Mouse (Mus musculus) C2C12 (cell line): ENCODE results near the gene Auts2. TPM values are rescaled to one million over a fixed set of nuclear protein-coding genes. Genes with fewer than 3 reads are reported as not detected.

ENCODE experiments used
- H3K27me3 ChIP-seq: one replicate; pipeline ENCODE4 v1.6.1; 2011; ENCODE audit not compliant: control insufficient read depth, insufficient read depth, insufficient read length
- H3K36me3 ChIP-seq: one replicate; pipeline ENCODE4 v1.6.1; 2011; ENCODE audit not compliant: control insufficient read depth, insufficient read depth
- H3K4me3 ChIP-seq: one replicate; pipeline ENCODE4 v1.5.1; 2011; ENCODE audit warnings: mild to moderate bottlenecking, control low read depth; ENCODE audit not compliant: poor library complexity, insufficient read depth, severe bottlenecking
- H3K79me2 ChIP-seq: one replicate; pipeline ENCODE4 v1.6.1; 2011; ENCODE audit not compliant: control insufficient read depth, insufficient read depth
- H3K79me3 ChIP-seq: one replicate; pipeline ENCODE4 v1.6.1; 2011; ENCODE audit warnings: low read depth, control low read depth
- H3ac ChIP-seq: one replicate; pipeline ENCODE3; 2011; ENCODE audit warnings: low read depth; ENCODE audit not compliant: control insufficient read depth, insufficient read length
- CEBPB ChIP-seq: IDR thresholded peaks from one replicate; pipeline ENCODE4 v1.6.1; 2011; ENCODE audit warnings: low read depth, mild to moderate bottlenecking, control low read depth, moderate library complexity
- CTCF ChIP-seq: IDR thresholded peaks from one replicate; pipeline ENCODE4 v1.5.1; 2011; ENCODE audit not compliant: control insufficient read depth, insufficient read depth, insufficient read length
- FOSL1 ChIP-seq: IDR thresholded peaks from one replicate; pipeline ENCODE4 v1.8.0; 2011; ENCODE audit warnings: mild to moderate bottlenecking, low read length; ENCODE audit not compliant: poor library complexity, insufficient read depth, severe bottlenecking
- MAX ChIP-seq: IDR thresholded peaks from one replicate; pipeline ENCODE4 v1.6.1; 2011; ENCODE audit warnings: mild to moderate bottlenecking, control low read depth
- MYOD1 ChIP-seq: IDR thresholded peaks from one replicate; pipeline ENCODE4 v1.6.1; 2011; ENCODE audit warnings: low read depth; ENCODE audit not compliant: control insufficient read depth, insufficient read length
- MYOG ChIP-seq: IDR thresholded peaks from one replicate; pipeline ENCODE4 v1.6.1; 2011; ENCODE audit not compliant: control insufficient read depth, insufficient read length; ENCODE audit errors: extremely low read depth
- USF1 ChIP-seq: IDR thresholded peaks from one replicate; pipeline ENCODE4 v1.6.1; 2011; ENCODE audit warnings: low read depth, mild to moderate bottlenecking, control low read depth, moderate library complexity
- polyA plus RNA-seq: library from polyadenylated mRNA; unstranded; fragments of >200 nt; fragmentation: generic; extraction: Trizol; gene quantifications from one replicate; pipeline ENCODE4 v1.2.1, GENCODE M21; 2012; ENCODE audit warnings: missing spikeins

The Auts2 gene
- polyA plus RNA-seq, 1 experiment: 8.4 TPM

DNA sequence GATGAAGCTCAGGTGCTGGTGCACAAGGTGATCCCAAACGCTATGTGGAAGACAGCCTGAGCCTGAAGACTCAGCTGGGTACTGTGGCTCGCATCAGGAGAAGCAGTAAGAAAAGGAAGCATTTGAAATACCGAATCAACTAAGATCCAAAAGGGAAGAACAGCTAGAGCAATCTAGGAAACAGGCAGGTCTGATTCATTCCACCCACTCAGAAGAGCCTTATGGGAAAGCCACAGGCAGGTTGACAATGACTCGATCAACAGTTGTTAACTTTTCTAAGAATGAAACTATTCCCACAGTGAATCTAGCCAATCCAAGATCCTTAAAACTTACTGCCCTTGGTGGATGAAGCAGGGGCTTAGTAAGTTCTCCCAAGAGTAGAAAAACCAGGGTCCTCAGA, 243.4 kb downstream of the Auts2 start:
- Histone ChIP-seq H3ac (no peak overlapping the region), H3K79me2 (no peaks in the 10 kb centered on the region), H3K36me3 (no peaks in the 10 kb centered on the region), H3K79me3 (no peaks in the 10 kb centered on the region), H3K4me3 (no peak overlapping the region), H3K27me3 (no peaks in the 10 kb centered on the region)
- TF ChIP-seq MYOD1: no peak
- TF ChIP-seq MYOG: no peak
- TF ChIP-seq CTCF: no peak

DNA sequence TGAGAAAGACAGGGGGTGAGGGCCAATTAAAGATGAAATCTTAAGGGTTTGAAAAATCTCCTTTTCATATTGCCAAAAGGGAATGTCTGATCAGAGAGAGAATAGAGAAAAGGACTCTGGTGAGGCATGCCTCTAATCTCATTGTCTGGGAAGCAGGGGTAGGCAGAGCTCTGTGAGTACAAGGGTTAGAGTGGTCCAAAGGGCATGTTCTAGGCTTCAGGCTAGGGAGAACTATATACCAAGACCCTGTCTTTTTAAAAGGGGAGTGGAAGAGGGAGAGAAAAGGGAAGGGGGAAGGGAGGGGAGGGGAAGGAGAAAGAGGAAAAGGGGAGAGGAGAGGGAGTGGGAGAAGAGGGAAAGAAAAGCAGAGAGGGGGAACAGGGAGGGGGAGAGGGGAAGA, 244.1 kb downstream of the Auts2 start:
- Histone ChIP-seq H3K79me3 (no peaks in the 10 kb centered on the region), H3ac (no peak overlapping the region), H3K4me3 (no peak overlapping the region), H3K36me3 (no peaks in the 10 kb centered on the region), H3K27me3 (no peaks in the 10 kb centered on the region), H3K79me2 (no peaks in the 10 kb centered on the region)
- TF ChIP-seq CTCF (no peak), USF1 (no peak), FOSL1 (no peak), MYOD1 (no peak), MYOG (no peak), MAX (no peak), CEBPB (no peak)

DNA sequence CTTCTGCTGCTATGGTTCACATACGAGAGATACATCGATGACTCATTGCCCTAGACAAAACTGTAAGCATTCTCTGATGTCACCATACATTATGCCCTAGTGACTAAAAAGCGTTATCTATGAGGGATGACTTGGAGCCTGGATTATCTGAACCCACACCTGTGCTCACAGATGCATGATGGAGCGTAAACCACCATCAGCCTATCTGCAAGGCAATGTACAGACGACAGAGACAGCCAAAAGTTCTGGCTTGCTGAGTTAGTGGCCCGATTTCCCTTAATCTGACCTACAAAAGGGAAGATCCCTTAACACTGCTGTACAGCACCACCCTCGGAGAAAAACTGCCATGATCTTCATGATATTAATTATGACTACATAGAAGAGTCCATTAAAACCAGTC, 245.8 kb downstream of the Auts2 start:
- Histone ChIP-seq H3K36me3 (no peaks in the 10 kb centered on the region), H3K27me3 (no peaks in the 10 kb centered on the region), H3K79me2 (no peaks in the 10 kb centered on the region), H3ac (no peak overlapping the region), H3K79me3 (no peaks in the 10 kb centered on the region), H3K4me3 (no peak overlapping the region)
- TF ChIP-seq FOSL1 (no peak), CTCF (no peak), MYOD1 (no peak), USF1 (no peak), MAX (no peak), CEBPB (no peak), MYOG (no peak)

DNA sequence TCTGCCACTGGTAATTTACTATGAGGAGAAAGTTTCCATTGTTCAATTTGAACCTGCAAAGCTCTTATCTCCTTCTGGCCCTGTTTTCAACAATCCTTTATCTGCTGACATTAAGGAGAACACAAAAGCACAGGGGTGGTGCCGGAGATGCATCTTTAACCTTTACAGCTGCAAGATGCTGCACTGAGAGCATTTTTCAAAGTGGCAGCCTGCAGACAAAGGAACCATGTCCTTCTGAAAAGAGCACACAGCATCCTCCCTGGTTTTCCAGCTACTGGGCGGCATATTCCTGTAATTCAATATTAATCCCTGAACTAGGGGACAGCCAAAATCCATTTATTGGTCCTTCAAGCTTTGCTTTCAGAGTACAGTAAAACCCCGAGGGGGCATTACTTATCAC, 248.7 kb downstream of the Auts2 start:
- H3K79me2 ChIP-seq: no peaks in the 10 kb centered on the region
- no peaks in the 10 kb centered on the region for H3K79me3 ChIP-seq
- H3ac ChIP-seq: no peak overlapping the region
- H3K4me3 ChIP-seq: no peak overlapping the region
- no peak for TF ChIP-seq CEBPB
- no peak for TF ChIP-seq FOSL1
- no peak for TF ChIP-seq MYOG
- no peak for TF ChIP-seq USF1
- TF ChIP-seq MAX: no peak
- TF ChIP-seq MYOD1: no peak
- no peak for TF ChIP-seq CTCF
- no peaks in the 10 kb centered on the region for H3K27me3 ChIP-seq
- H3K36me3 ChIP-seq: no peaks in the 10 kb centered on the region

DNA sequence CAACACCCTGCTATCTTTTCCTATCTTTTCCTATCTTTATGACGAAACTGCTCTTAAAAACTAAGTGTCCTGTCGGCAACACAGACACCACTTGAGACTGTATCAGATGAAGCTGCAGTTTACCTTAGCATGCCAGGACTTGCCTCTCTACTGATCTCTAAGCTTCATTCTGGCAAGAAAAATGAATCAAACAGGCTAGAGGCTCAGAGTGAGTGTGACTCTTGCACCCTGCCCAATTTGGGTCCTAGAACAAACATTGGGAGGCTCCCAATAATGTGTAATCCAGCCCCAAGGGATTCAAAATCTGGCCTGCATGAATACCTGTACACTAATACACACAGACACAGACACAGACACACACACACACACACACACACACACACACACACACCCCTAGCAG, 250.2 kb downstream of the Auts2 start:
- Histone ChIP-seq H3K36me3 (no peaks in the 10 kb centered on the region), H3K4me3 (no peak overlapping the region), H3K79me2 (no peaks in the 10 kb centered on the region), H3K79me3 (no peaks in the 10 kb centered on the region), H3K27me3 (no peaks in the 10 kb centered on the region), H3ac (no peak overlapping the region)
- no peak for TF ChIP-seq CEBPB
- TF ChIP-seq USF1: no peak
- no peak for TF ChIP-seq CTCF
- TF ChIP-seq MAX: no peak

DNA sequence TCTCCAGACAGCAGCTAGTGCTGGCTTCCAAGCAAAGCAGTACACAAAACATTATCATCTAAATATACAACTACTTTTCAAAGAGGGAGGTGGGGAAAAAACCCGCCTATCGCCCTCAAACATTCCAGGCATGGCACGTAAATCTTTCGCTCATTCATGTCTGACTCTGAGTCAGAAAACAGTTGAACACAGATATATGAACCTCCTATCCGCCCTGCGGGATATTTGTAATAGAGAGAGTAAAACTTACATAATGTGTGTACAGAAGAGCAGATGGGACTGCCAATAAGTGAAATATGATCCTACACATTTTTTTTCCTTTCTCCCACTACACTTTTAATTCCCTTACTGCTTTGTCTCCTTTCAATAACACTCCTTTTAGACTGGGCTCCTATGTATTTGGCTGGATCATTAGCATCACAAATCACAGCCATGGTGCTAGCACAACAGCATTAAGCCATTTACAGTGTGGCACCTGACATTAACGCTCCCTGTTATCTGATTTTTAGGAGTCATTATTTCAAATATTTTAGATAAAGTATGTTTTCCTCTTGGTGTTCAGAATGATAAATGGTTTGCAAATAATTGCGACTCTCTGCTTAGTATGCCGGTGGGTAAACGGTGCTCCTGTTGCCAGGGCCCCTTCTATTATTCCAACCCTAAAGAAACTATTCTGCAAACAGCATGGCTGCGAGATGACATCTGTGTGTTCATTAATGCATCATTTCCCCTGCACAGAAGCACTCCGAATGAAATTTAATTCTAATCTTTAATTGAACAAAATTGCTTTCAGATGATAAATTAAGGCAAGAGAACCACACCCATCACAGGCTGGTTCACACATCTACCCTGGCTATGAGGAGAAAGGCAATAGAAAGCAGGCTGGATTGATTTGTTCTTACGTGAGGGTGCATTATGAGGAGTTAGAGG, 252.3 kb downstream of the Auts2 start:
- Histone ChIP-seq H3ac (no peak overlapping the region), H3K4me3 (no peak overlapping the region), H3K27me3 (no peaks in the 10 kb centered on the region), H3K79me2 (no peaks in the 10 kb centered on the region), H3K36me3 (no peaks in the 10 kb centered on the region), H3K79me3 (no peaks in the 10 kb centered on the region)
- TF ChIP-seq MYOG (no peak), CEBPB (no peak), FOSL1 (no peak)
